Mouse (Mus musculus): ENCODE data around the gene Pdcd2.
A peak's percentile ranks its signal among the peaks of the same experiment; 100 is the strongest.

Gene Pdcd2

GRCm38 (mm10) chr17:15499656-15500394 is 27.3 kb downstream of the Pdcd2 start, which contains the start of the genes Psmb1 and Tbp:
TSS of gene Psmb1 (minus strand) at chr17:15499751.
TSS of gene Tbp (plus strand) at chr17:15499888.
- peak; percentile 98 to 99 for DNase-seq (ENCODE audit: inconsistent age in 2 of 2, low spot score in 1 of 2)

- peak in 1 of 2 experiments; percentile 16 for DNase-seq (ENCODE audit: inconsistent age in 2 of 2, low spot score in 1 of 2)
These were observed 28.4 kb downstream of the Pdcd2 start for GRCm38 (mm10) chr17:15498753-15499113.

DNA sequence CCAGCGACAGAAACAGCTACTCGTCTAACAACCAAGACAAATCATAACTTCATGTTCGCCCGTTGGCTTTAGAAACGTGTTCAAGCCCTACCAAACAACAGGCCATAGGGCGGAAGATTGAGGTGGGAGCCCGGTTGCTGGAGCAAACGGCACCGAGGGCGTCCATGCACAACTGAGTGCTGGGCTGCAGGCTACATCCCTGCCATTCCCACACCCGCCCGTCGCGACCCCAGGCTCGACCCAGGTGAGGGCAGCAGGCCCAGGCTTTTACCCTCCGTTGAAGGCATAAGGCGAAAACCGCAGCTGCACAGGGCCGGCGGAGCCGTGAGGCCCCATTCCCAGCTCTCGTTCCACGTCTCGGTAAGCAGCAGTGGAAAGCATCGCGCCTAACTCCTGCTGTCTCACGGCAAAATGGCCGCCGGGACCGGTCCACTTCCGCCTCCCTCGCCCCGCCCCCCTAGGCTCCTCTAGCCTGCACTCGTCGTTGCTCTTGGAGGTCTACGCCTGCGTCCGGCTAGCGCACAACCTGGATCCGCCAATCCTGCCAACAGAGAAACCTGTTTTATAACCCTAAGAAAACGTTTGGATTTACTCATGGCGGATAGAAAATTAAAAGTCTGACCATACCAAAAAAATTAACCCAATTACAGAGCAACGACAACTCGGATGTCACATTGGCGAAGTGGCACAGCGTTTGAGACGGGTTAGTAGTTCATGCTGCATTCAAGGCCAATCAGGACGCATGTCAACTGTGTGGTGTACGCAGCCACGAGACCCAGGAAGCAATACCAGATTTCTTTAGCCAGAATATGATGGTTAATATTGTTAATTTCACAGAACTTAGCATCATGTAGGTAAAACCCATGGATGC is 29.0 kb downstream of the Pdcd2 start:
- peak; percentile 95 to 98 for DNase-seq (ENCODE audit: inconsistent age in 2 of 2, low spot score in 1 of 2)

- DNase-seq (ENCODE audit: inconsistent age in 2 of 2, low spot score in 1 of 2): no peak
These were observed 36.6 kb downstream of the Pdcd2 start for GRCm38 (mm10) chr17:15490542-15490941.

DNA sequence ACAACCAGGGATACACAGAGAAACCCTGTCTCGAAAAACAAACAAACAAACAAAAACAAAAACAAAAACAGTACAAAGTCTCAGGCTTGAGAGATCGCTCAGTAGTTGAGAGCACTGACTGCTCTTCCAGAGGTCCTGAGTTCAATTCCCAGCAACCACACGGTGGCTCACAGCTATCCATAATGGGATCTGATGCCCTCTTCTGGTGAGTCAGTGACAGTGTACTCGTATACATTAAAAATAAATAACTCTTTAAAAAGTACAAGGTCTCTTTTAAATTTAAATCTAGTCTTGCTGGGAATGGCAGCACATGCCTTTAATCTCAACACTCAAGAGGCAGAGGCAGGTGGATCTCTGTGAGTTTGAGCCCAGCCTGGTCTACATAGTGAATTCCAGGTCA is 54.4 kb downstream of the Pdcd2 start:
- no peak for DNase-seq (ENCODE audit: inconsistent age in 2 of 2, low spot score in 1 of 2)

Data from adrenal gland, adult (tissue).